20 mouse cellular contexts compared by ENCODE assay signal in the genomic region with DNA sequence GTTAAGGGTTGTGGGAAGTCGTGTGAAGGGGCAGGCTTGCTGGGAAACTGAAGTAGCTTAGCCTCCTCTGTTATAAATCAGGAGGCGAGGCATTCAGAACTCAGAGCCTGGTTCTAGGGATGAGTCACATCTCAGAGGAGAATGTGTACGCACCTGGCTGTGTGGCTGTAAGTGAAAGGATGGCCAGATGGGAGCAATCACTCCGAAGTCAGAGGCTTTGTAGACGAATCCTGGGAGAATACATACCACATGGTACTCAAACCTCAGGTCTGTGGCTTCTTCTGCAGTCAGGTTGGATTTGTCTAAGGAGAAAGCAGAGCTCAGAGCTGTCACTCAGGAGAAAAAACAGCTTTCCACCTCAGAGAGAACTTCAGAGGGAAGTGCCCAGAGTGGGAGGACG.
A peak's percentile ranks its signal among the peaks of the same experiment; 100 is the strongest.
DNase-seq lines count a peak whose midpoint lies in the region; ATAC-seq lines count a peak whose summit lies in the region.
"Had no signal": no experiment of that assay in that cellular context is flagged by ENCODE, and none has a peak within 500 bp of the region (broad histone marks: within the 10 kb centered on the region; RNA-seq: fewer than 3 reads in every experiment).

No protein-coding gene starts in this region.

- peak; percentile 39; the same call in 1 of the 2 replicates for ATAC-seq in frontal cortex, adult (ENCODE audit: low TSS enrichment)
- no peak for ATAC-seq in midbrain, embryonic 11.5 days (ENCODE audit: low FRiP score)
- no peak for ATAC-seq in midbrain, embryonic 15.5 days (replicated peaks)
- no peak for ATAC-seq in inflammation-experienced regulatory T-cells, adult 6 months
- ATAC-seq: intestine, embryonic 15.5 days; lung, postnatal 0 days; midbrain, embryonic 13.5 days had no signal

- 80% methylated on average over 6 of the region's 6 CpGs for WGBS in midbrain, embryonic 11.5 days
- WGBS in midbrain, embryonic 15.5 days, result 80% methylated on average over 6 of the region's 6 CpGs

- H3K4me3 ChIP-seq in midbrain, embryonic 11.5 days (ENCODE audit: low read depth, low read length), result no peak overlapping the region
- H3K4me3 ChIP-seq in midbrain, embryonic 15.5 days, result no peak overlapping the region
- H3K4me3 ChIP-seq: forebrain, embryonic 12.5 days; hindbrain, embryonic 13.5 days; intestine, embryonic 15.5 days; midbrain, embryonic 13.5 days had no signal

- no peaks in the 10 kb centered on the region for H3K4me1 ChIP-seq in midbrain, embryonic 11.5 days (ENCODE audit: control insufficient read depth, insufficient read depth, low read length)
- no peaks in the 10 kb centered on the region for H3K4me1 ChIP-seq in midbrain, embryonic 15.5 days
- H3K4me1 ChIP-seq: forebrain, embryonic 12.5 days; hindbrain, embryonic 13.5 days; midbrain, embryonic 13.5 days had no signal

- H3K9ac ChIP-seq in midbrain, embryonic 11.5 days (ENCODE audit: low read length), result no peak overlapping the region
- H3K9ac ChIP-seq in midbrain, embryonic 15.5 days, result no peak overlapping the region
- H3K9ac ChIP-seq: forebrain, embryonic 12.5 days; hindbrain, embryonic 13.5 days; intestine, embryonic 15.5 days; midbrain, embryonic 13.5 days had no signal

- no peak for DNase-seq in frontal cortex, postnatal 10 days (ENCODE audit: low spot score in 2 of 2)
- peak; percentile 66 for DNase-seq in midbrain, embryonic 11.5 days (ENCODE audit: low spot score, missing footprints)
- peak; percentile 32 for DNase-seq in thymus, postnatal 4 days
- no peak for DNase-seq in thymus, postnatal 0 days (ENCODE audit: low spot score)
- DNase-seq in mesoderm, embryonic 11.5 days (ENCODE audit: low read depth, low spot score), result peak; percentile 55
- DNase-seq: cerebellum, adult 9-10 months; gastrocnemius, postnatal 36 days; kidney, adult 9 months; liver; right cerebral cortex, postnatal 4 days had no signal

- H3K36me3 ChIP-seq in midbrain, embryonic 11.5 days (ENCODE audit: control insufficient read depth, insufficient read depth, low read length), result no peaks in the 10 kb centered on the region
- no peaks in the 10 kb centered on the region for H3K36me3 ChIP-seq in midbrain, embryonic 15.5 days (replicated peaks)
- H3K36me3 ChIP-seq: forebrain, embryonic 12.5 days; G1E; hindbrain, embryonic 13.5 days; intestine, embryonic 15.5 days; midbrain, embryonic 13.5 days had no signal

- H3K27me3 ChIP-seq in midbrain, embryonic 11.5 days (ENCODE audit: control insufficient read depth, insufficient read depth, low read length), result no peaks in the 10 kb centered on the region
- H3K27me3 ChIP-seq in midbrain, embryonic 15.5 days (replicated peaks), result no peaks in the 10 kb centered on the region
- H3K27me3 ChIP-seq: forebrain, embryonic 12.5 days; hindbrain, embryonic 13.5 days; intestine, embryonic 15.5 days; midbrain, embryonic 13.5 days had no signal

- no peak overlapping the region for H3K4me2 ChIP-seq in midbrain, embryonic 11.5 days
- H3K4me2 ChIP-seq in midbrain, embryonic 15.5 days, result no peak overlapping the region
- H3K4me2 ChIP-seq: forebrain, embryonic 12.5 days; heart, embryonic 11.5 days; hindbrain, embryonic 13.5 days; intestine, embryonic 15.5 days; midbrain, embryonic 13.5 days had no signal

- no peaks in the 10 kb centered on the region for H3K9me3 ChIP-seq in midbrain, embryonic 11.5 days (ENCODE audit: control insufficient read depth, low read length)
- no peaks in the 10 kb centered on the region for H3K9me3 ChIP-seq in midbrain, embryonic 15.5 days
- H3K9me3 ChIP-seq: forebrain, embryonic 12.5 days; hindbrain, embryonic 13.5 days; intestine, embryonic 15.5 days; midbrain, embryonic 13.5 days had no signal

- no peak overlapping the region for H3K27ac ChIP-seq in midbrain, embryonic 11.5 days (ENCODE audit: low read depth, low read length)
- no peak overlapping the region for H3K27ac ChIP-seq in midbrain, embryonic 15.5 days
- H3K27ac ChIP-seq: forebrain, embryonic 12.5 days; hindbrain, embryonic 13.5 days; intestine, embryonic 15.5 days; midbrain, embryonic 13.5 days had no signal

Comparison
In these comparisons a context has a peak if more than half of its experiments do, and no peak if none do; other contexts are left out.
1. DNase-seq: peak in midbrain, embryonic 11.5 days (single experiment), thymus, postnatal 4 days (single experiment) and mesoderm, embryonic 11.5 days (single experiment); none in frontal cortex, postnatal 10 days (0 of 2) and thymus, postnatal 0 days (single experiment).